Mouse (Mus musculus) lung, postnatal 0 days (tissue): ENCODE results near the gene Msln.

Source experiments
- CTCF ChIP-seq: IDR thresholded peaks from 2 replicates; pipeline ENCODE4 v1.5.1; 2016; ENCODE audit warnings: antibody characterized with exemption, mild to moderate bottlenecking
- EP300 ChIP-seq: IDR thresholded peaks from 2 replicates; pipeline ENCODE4 v1.6.1; 2016; ENCODE audit warnings: antibody characterized with exemption, mild to moderate bottlenecking, control low read depth

GRCm38 (mm10) chr17:25723470-25723869, 30.7 kb downstream of the Msln start:
- no peak for TF ChIP-seq CTCF
- no peak for TF ChIP-seq EP300
